Comparison of ENCODE assay signal across 28 mouse cellular contexts in the genomic region with DNA sequence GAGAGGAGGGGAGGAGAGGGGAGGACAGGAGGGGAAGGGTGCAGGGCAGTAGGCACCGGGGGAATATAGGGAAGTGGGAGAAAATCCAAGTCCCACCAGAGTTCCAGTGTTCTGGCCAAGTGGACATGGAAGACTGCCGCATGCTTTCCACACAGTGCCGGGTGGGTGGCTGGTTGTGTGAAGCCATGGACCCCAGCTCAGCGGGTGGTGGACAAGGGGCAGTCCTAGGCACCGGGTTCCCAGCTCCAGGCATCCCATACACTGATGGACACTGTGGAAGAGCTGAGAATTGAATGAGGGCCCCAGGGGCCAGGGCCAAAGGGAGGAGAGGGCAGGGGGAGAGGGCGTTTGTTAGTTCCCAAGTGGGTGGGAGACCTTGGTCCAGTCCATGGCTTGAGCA.
"Had no signal": no experiment of that assay in that cellular context is flagged by ENCODE, and none has a peak within 500 bp of the region (broad histone marks: within the 10 kb centered on the region; RNA-seq: fewer than 3 reads in every experiment).

No protein-coding gene starts in this region.

- H3K9ac ChIP-seq: embryonic facial prominence, embryonic 12.5 days; embryonic facial prominence, embryonic 13.5 days; embryonic facial prominence, embryonic 15.5 days; forebrain, embryonic 12.5 days; forebrain, embryonic 13.5 days; forebrain, embryonic 15.5 days; forebrain, postnatal 0 days had no signal

- H3K36me3 ChIP-seq: embryonic facial prominence, embryonic 10.5 days; embryonic facial prominence, embryonic 12.5 days; embryonic facial prominence, embryonic 13.5 days; embryonic facial prominence, embryonic 15.5 days; forebrain, embryonic 10.5 days; forebrain, embryonic 12.5 days; forebrain, embryonic 15.5 days had no signal

- H3K4me2 ChIP-seq: embryonic facial prominence, embryonic 12.5 days; embryonic facial prominence, embryonic 13.5 days; embryonic facial prominence, embryonic 15.5 days; forebrain, embryonic 12.5 days; forebrain, embryonic 13.5 days; forebrain, embryonic 15.5 days had no signal

- H3K27me3 ChIP-seq: embryonic facial prominence, embryonic 12.5 days; embryonic facial prominence, embryonic 13.5 days; embryonic facial prominence, embryonic 15.5 days; forebrain, embryonic 13.5 days; forebrain, embryonic 15.5 days had no signal

- H3K4me1 ChIP-seq: embryonic facial prominence, embryonic 12.5 days; embryonic facial prominence, embryonic 13.5 days; embryonic facial prominence, embryonic 15.5 days; forebrain, embryonic 13.5 days; forebrain, embryonic 15.5 days had no signal

- H3K9me3 ChIP-seq: embryonic facial prominence, embryonic 10.5 days; embryonic facial prominence, embryonic 12.5 days; embryonic facial prominence, embryonic 13.5 days; embryonic facial prominence, embryonic 15.5 days; forebrain, embryonic 10.5 days; forebrain, embryonic 12.5 days; forebrain, embryonic 13.5 days; forebrain, embryonic 15.5 days had no signal

- DNase-seq: cerebellum, adult 18-20 months; cerebellum, adult 2 months; cerebellum, adult 8-10 months; cerebellum, adult 9-10 months; cerebellum, adult 9-11 months; cerebellum, postnatal 10 days; cerebellum, postnatal 14 days; cerebellum, postnatal 25 days; cerebellum, postnatal 36 days; embryo, embryonic 11 days; forebrain, postnatal 0 days; gastrocnemius, adult 2 months; gastrocnemius, postnatal 10 days; gastrocnemius, postnatal 14 days; gastrocnemius, postnatal 25 days; gastrocnemius, postnatal 36 days; heart, adult 18-20 months had no signal

- H3K4me3 ChIP-seq: embryonic facial prominence, embryonic 10.5 days; embryonic facial prominence, embryonic 12.5 days; embryonic facial prominence, embryonic 13.5 days; embryonic facial prominence, embryonic 15.5 days; erythroblast, embryonic 14.5 days; forebrain, embryonic 10.5 days; forebrain, embryonic 12.5 days; forebrain, embryonic 13.5 days; forebrain, embryonic 15.5 days; gastrocnemius, adult 2 months had no signal

- H3K27ac ChIP-seq: embryonic facial prominence, embryonic 10.5 days; embryonic facial prominence, embryonic 12.5 days; embryonic facial prominence, embryonic 13.5 days; embryonic facial prominence, embryonic 15.5 days; forebrain, embryonic 10.5 days; forebrain, embryonic 12.5 days; forebrain, embryonic 13.5 days; forebrain, embryonic 15.5 days; gastrocnemius, adult 2 months had no signal

- ATAC-seq: forebrain, embryonic 13.5 days; forebrain, embryonic 14.5 days; forebrain, embryonic 15.5 days; forebrain, embryonic 16.5 days; forebrain, postnatal 0 days had no signal
